Mouse (Mus musculus): Measurements from ENCODE around the gene Pwwp2a.

The Pwwp2a gene

DNA sequence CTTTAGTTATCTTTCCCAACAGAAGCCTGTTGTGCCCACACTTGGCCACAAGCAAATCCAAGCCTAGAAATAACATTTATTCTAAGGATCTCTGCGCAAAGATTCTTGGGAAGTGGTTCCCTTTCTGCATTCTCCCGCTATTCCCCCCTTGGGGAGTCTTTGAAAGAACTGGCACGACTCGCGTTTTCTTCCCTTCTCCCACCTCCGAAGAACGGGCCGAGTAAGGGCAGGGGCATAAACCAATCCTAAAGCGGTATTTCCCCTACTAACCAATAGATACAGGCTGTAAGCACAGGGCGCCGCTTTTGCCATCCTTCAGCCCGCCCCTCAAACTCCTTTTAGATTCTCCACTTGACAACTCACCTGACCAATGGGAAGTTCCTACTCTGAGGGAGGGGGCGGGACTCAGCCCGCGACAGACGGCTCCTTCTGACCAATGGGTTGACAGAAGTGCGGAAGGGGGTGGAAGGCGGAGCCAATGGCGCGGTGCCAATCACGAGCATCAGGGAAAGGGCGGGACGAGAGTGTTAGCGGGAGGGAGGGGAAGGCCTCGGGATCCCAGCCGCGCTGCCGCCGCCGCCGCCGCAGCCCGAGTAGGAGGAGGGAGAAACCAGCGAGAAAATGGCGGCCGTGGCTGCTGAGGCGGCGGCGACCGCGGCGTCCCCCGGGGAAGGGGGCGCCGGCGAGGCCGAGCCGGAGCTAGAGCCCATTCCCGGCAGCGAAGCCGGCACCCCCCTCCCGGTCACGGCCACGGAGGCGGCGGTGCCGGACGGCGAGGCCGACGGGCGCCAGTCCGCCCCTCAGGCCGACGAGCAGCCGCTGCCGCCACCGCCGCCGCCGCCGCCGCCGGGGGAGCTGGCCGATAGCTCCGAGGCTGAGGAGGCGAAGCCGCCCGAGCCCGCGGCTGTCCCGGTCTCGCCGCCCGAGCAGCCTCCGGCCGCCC is at the start of gene Pwwp2a:
Gene Pwwp2a (plus strand): TSS at position 527 of the 943 bp plus-strand sequence.
- peak; percentile 99 to 100 for DNase-seq

DNA sequence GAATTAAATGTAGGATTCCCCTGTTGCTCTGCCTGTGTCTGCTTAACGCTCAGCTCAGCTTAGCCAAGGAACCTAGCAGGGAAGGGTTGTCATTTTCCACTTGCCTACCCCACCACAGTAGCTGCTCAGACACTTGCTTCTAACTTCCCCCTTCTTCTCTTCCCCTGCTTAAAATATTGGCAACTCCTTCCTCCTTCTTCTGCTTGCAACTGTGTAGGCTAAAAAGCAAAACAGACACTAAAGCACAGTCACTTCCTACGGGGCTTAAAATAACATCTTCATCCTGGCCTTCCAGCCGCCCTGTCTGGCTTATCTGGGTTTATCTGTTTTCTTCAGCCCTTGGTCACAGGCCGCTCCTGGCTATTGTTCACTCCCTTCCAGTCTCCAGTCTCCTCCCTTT is 49.2 kb upstream of the Pwwp2a start:
- DNase-seq, result no peak

DNA sequence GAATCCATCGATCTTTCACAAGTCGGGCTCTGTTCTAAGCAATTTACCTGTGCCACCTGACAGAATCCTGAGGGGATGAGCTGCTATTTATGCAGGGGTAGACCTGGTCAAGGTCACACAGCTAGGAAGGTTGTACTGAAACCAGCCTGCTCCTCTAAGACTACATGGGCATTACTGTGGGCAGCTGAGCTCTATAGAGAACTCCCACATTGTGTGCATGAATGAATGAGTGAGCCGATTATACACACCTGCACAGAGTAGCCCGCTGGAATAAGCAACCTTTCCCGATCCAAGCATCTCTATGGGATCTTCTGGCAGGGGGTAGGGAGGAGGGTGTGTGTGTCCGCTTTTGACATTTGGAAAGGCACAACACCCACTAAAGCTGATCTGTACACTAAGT is 48.6 kb upstream of the Pwwp2a start:
- DNase-seq, result no peak

DNA sequence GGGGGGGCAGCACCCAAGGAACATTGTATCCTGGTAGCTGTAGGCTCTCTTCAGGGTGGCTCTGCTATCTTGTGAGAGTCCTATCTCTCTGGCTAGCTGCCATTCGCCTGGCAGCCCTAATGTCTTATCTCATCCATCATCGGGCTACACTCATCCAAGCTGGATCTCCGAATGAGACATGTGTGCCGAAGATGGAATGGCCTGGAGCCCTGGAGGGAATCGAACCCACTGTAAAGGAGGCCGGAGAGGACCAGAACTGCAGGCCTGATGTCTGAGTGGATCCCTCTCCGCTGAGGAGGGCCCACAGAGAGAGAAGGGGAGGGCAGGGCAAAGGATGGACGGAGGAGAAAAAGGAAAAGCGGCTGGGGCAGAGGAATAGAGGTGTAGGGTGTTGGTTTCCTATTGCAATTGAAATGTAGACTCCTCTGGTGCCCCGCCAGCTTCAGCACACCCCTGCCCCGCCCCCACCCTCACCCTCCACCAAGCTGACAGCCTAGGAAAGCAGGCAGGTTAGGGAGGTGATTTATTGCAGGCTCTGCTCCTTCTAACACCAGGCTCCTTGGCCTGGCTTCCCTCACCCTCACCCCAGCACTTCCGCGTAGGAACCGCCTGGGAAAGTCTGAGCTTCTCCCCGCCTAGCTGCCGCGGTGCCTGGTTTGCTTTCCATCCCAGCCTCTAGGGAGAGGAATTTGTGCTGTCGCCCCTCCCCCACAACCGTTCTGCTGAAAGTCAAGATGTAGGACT is 48.0 kb upstream of the Pwwp2a start:
- peak in 1 of 2 experiments; percentile 65 for DNase-seq

DNA sequence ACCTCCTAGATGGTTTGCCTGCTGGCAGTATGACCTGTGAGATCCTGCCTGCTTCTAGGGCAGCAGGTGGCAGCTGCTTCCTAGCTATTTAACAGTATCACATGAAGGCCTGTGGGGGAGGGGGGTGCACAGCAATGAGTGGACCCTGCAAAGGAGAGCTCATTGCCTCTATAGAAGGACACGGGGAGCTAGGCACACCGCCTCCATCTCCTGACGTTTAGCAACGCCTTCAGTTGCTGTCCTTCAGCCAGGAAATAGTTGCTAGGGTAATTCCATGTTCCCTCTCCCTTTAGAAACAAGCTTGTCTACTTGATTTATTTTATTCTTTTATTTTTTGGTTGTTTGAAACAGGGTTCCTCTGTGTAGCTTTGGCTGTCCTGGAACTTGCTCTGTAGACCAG is 45.0 kb upstream of the Pwwp2a start:
- DNase-seq, result no peak

DNA sequence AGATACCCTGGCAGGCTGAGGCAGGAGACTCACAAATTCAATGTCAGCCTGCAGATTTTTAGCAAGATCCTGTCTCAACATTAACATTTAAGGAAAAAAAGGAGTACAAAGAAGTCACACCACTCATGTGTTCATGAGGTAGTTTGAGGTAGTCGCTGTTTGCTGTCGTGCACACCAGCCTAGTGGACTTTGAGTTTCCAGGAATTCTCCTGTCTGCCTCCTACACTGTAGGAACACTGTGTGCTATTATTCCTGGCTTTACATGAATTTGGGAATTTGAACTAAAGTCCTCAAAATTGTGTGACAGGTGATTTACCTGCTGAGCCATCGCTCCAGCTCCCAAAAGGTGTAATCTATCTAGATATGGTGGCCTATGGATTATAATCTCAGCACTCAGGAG is 43.3 kb upstream of the Pwwp2a start:
- DNase-seq, result no peak

DNA sequence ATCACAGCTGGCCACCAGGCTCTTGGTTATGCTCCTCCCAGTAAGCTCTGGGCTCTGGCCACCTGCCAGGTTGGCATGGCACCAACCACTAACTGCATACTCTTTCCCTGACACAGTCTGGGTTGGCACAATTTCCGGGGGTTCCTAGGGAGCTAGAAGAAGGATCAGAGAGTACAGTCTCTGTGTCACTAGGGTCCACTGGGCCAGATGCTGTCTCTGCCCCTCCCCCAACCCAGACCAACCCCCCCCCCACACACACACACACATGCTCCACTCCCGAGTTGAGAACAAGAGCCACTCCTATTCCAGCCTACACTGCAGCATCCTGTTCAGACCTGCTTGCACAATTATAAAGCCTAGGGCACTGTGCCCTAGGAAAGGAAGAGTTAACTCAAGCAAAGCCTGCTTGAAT is 38.6 kb upstream of the Pwwp2a start:
- DNase-seq, result peak; percentile 75 to 90

DNA sequence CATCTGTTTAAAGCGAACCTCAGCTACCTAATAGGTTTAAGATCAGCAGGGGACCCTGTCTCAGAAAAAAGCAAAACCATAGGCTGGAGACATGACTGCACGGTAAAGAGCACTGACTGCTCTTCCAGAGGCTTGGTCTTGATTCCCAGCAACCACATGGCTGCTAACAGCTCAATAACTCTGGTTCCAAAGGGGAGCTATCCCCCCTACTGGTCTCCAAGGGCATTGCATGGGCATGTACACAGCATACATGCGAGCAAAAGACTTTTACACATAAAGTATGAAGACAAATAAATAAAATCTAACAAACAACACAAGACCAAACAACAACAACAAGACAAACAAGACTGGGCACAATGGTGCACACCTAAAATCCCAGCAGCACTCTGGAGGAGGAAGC is 36.5 kb upstream of the Pwwp2a start:
- DNase-seq, result peak in 1 of 2 experiments; percentile 20

DNA sequence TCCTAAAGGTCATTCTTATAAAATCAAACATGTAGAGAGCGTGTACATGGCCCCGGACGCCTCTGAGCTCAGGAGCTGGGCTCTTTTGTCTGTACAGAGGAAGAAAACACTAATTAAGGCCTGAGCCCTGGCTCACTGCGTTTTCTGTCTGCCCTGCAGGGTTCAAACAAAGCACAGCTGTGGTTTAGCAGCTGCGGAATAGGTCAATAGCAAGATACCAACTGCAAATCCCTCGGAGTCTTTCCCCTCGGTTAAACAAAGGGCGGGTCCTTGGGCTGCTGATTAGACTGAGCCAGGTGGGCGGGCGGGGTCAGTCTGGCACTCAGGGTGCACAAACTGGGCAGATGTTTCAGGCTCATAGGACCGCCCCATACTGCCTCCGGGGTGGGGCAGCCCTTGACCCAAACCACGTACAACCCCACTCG is 28.7 kb upstream of the Pwwp2a start:
- no peak for DNase-seq

DNA sequence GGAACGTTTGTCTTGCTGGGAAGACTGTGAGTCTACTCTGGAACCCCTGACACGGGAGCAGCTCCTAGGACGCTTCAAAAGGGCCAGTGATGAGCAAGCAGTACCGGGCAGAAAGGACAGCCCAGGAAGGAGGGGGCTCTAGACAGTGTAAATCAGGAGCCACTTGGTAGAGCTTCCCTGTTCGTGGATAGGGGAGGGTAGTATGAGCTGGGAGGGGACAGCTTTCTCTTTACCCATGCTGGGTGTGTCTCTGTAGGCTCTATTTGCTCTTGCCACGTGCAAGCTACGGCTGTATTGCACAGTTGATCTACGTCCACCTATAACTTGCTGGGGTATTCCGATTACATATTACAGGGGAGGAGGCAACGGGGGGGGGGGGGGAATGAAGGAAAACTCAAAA is 25.3 kb upstream of the Pwwp2a start:
- DNase-seq, result no peak

DNA sequence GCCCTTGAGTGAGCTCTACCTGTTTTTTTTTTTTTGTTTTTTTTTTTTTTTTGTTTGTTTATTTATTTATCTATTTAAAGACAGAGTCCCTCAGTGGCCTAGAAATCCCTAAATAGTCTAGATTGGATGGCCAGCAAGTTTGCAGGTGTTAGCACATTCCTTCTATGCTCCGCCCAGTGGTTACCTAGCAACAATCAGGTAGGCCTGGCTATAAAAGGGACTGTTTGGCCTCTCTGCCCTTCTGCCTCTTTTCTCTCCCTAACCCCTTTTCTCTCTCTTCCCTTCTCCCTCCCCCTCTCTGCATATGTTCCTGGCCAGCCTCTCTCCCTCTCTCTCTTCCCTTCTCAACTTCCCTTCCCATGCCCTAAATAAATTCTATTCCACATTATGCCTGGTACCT is 23.8 kb upstream of the Pwwp2a start:
- DNase-seq, result no peak

DNA sequence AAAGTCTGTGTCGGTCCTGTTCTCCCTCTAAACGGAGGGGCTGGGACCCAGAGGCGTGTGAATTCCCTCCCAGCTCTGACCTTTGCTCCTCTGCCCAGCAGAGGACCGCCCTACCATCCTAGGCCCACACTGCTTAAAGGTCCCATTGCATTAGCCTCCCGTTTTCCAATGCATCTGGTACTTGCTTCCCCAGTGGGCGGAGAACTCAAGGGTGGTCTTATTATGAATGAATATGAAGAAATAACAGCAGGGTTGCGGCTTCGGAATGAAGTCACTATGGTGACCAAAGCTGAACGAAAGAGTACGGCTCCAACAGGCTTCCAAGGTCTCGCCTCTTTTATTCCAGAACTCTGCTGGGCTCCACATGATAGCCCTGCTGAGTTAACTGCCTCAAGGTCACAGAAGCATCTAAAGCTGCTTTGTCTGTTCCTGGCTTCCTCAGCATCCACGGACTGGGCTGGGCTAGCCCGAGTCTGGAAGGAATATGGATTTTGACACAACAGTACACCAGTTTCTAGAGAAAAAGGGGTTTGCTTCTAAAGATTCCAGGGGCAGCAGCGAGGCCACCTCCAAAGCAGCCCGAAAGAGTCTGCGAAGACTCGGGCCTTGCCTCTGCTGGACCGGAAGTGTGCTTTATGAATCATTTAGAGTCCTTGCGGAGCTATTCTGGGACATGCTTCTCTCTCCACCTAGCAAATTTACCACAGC is 14.6 kb upstream of the Pwwp2a start:
- DNase-seq, result peak; percentile 21 to 27

DNA sequence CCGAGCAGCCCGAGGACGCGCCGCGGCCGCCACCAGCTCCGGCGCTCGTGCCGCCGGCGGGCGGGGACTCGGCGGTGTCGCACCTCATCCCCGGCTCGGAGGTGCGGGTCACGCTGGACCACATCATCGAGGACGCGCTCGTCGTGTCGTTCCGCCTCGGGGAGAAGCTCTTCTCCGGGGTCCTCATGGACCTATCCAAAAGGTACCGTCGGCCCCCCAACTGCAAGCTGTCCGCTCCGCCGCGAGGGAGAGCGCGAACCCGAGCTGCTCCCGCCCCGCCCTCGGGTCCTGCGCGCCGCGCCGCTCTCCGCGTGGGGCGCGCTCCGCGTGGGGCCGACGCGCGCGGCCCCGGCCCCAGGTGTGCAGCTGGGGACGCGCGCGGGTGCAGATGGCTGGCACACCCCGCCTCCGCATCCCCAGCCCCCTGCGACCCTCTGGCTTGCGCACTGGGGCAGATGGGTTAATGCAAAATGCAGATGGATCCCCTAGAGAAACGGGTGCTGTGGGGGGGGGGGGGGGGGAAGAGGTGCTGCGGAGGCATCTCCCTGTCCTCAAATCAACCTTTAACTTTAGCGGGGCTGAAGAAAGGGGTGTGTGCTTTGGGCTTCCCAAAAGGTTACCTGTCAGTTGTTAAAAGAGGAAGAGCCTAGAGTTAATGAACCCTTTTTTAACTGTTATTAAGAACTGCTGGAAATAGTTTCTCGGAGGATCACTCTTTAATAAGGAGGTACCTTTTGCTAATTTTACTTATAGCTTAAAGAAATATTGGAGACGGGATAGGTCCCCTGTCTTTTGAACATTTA is 818 bp downstream of the Pwwp2a start:
- DNase-seq, result peak; percentile 77 to 80

DNA sequence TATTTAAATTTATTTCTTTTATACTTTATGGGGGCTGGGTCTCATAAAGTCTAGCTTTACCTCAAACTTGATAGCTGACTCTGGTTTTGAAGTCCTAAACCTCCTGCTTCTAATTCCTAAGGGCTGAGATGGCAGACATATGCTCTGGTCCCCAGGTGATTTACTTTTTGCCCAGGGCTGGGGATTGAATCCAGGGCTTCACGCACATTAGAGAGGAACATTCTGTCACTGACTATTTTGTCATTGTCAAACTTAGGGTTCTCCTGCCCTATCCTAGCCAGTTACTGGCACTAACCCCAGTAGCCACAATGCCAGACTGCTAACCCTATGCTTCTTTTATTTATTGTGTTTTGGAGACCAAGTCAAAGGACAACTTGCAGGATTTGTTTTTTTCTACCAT is 7.1 kb downstream of the Pwwp2a start:
- no peak for DNase-seq

DNA sequence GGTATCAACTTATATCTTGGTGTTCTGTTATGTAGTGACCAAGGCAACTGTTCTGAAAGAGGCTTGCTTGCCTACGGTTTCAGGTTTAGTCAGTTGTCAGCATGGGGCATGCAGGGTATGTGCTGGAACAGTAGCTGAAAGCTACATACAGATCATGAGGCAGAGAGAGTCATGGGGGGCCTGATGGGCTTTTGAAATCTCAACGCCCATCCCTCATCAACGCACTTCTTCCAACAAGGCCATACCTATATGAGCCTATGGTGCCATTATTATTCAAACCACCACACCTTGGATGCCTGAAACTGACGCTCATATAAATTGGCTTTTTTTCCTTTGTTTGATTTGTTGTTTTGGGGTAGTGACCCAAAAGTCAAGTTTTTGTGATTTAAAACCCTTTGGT is 14.8 kb downstream of the Pwwp2a start:
- no peak for DNase-seq

DNA sequence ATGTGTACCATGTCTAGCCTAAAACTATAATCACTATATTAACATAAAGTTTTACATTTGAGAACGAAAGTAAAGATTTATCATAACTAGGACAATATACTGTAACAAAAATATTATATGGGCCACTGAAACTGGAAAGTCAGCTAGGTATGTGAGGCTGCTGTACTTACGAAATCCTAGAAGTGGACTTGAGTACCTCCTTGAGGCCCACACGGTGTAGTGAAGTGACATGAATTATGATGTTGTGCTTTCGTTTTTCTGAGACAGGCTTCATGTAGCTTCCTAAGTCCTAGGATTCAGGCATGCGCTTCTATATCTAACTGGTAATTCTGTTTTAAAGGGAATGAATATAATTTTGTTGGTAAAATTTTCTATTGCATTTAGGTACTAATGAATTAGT is 16.8 kb downstream of the Pwwp2a start:
- DNase-seq, result no peak

DNA sequence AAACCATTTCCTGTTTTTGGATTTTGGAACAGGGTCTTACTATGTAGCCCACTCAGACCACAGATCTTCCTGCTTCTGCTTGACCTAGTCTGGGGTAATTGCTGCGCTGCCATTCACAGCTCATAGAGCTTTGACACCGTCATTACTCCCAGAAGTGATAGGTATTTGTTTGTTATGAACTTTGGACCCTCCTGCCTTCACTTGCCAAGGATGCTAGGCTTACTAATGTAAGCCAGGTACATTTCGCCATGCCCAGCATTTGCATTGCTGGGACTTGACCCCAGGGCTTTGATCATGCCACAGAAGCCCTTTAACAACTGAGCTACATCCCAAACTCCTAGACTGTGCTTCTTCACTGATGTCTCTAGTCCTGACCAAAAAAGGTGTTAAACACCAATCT is 18.5 kb downstream of the Pwwp2a start:
- DNase-seq, result no peak

DNA sequence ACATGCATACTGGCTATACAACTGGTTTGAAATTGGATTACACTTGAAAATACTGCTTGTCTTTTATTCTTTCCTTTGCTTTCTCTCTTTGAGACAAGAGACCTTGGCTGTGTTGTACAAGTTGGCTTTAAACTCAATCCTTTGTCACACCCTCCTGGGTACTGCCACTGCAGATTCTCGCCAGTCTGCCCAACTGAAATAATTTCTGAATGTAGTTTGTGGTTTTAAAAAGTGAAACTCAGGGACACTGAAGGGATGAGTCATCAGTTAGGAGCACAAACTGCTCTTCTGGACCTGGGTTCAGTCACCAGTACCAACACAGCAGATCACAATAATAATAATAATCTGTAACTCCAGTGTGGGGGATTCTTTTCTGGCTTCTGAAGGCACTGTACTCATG is 21.8 kb downstream of the Pwwp2a start:
- DNase-seq, result no peak

DNA sequence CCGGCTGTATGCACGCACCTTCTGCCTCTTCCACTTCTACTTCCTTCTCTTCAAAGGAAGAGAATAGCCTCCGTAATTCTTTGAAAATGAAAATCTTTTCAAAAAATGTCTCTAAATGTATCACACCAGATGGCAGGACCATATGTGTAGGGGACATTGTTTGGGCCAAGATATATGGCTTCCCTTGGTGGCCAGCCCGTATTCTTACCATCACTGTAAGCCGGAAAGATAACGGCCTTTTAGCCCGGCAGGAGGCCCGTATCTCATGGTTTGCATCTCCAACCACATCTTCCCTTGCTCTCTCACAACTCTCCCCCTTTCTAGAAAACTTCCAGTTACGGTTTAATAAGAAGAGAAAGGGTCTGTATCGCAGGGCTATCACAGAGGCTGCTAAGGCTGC is 24.0 kb downstream of the Pwwp2a start:
- DNase-seq, result peak in 1 of 2 experiments; percentile 24

DNA sequence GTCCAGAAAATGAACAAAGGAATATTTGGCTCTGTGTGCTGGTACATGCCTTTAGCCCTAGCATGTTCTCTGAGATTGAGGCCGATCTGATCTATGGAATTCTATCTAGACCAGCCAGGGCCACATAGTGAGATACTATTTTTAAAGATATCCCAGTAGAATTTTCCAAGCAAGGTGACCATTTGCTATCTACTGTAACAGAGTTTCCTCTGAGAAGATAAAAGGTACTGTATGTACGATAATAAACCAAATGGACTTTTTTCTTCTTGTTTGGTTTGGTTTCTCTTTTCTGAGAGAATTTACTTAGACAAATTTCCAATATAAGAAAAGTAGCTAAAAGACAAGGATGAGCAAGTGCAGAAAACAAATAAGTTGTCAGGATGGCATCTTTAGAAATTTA is 26.6 kb downstream of the Pwwp2a start:
- no peak for DNase-seq

DNA sequence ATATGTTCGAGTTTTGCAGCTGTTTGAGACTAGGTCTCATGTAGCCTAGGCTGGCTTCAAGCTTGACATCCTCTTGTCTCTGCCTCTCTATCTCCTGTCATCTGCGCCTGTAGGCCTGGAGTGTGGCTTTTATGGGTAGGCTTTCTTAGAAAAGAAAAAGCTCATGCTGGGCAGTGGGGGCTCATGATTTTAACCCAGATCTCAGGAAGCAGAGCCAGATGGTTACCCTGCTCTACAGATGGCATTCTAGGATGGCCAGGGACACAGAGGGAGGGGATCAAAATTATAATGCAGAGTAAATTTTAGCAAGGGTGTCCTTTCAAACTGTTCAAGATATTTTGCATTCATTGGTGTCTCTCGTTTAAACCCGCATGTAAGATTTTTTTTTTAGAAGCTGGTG is 30.4 kb downstream of the Pwwp2a start:
- peak; percentile 32 to 64 for DNase-seq

DNA sequence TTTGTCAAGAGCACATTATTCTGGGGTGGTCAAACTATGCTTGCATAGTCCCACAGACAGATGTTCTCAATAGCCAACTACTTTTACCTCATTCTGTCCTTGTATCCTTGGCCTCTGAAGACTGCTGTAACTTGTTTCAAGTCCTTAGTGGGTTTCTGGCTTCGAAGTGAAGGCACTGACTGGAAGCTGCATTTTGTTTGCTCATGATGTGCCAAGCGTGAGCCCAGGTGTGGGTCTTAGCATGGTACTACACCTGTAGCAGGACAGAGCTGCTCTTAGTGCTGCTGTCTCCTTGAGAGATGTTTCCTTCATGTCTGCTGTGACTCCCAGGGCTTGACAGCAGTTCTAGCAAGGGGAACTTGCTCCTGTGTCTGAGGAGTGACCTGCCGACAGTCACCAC is 41.6 kb downstream of the Pwwp2a start:
- no peak for DNase-seq

DNA sequence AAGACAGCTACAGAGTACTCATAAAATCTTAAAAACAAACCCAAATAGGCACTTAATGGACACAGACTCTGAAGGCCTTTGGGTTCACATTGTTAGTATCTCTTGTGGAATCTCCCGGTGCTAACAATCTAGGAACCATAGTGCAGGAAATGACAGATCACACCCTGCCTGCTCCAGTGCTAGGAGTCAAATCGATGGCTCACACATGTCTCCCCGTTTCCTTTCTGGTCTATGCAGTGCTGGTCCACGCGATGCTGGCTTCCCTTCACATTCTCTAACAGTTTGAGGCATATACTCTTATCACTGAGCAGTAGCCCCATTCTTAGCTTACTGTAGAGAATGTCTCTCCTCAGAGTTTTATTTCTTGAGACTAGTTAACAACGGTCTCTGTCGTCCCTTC is 46.0 kb downstream of the Pwwp2a start:
- DNase-seq, result no peak
